Mouse (Mus musculus): ENCODE data around the gene Trim2. TPM values are rescaled to one million over a fixed set of nuclear protein-coding genes. Genes with fewer than 3 reads are reported as not detected.
A peak's percentile ranks its signal among the peaks of the same experiment; 100 is the strongest.

The Trim2 gene
- total RNA-seq, 2 experiments from 2014 or later = 8.9 to 10.1 TPM

GRCm38 (mm10) chr3:84131369-84131768 is 175.3 kb downstream of the Trim2 start:
- no peak for DNase-seq

- DNase-seq = no peak
These were observed 175.9 kb downstream of the Trim2 start for GRCm38 (mm10) chr3:84130776-84131175.

- peak; percentile 21 for DNase-seq
These were observed 177.5 kb downstream of the Trim2 start for GRCm38 (mm10) chr3:84128871-84129870.

GRCm38 (mm10) chr3:84127431-84127830 is 179.2 kb downstream of the Trim2 start:
- DNase-seq = no peak

GRCm38 (mm10) chr3:84126721-84127120 is 180.0 kb downstream of the Trim2 start:
- DNase-seq = no peak

GRCm38 (mm10) chr3:84125704-84126289 is 180.9 kb downstream of the Trim2 start:
- no peak for DNase-seq

- peak; percentile 28 for DNase-seq
These were observed 183.2 kb downstream of the Trim2 start for GRCm38 (mm10) chr3:84123461-84123860.

- DNase-seq = no peak
These were observed 188.0 kb downstream of the Trim2 start for GRCm38 (mm10) chr3:84118718-84119117.

GRCm38 (mm10) chr3:84118178-84118577 is 188.5 kb downstream of the Trim2 start:
- DNase-seq = no peak

Other genes starting within 250 kb of the Trim2 start
- 1 to 10 TPM; 9.2 to 9.8 TPM for gene Mnd1, start 151.1 kb downstream of the Trim2 start, total RNA-seq (2021)
- gene Gm6525, start 132.8 kb downstream of the Trim2 start, total RNA-seq (2021) = not detected
- gene Fhdc1, start 173.6 kb upstream of the Trim2 start, total RNA-seq (2021) = 1 to 10 TPM; 1.0 to 1.3 TPM

All from heart, postnatal 4 days (tissue).